Mouse (Mus musculus) ES-Bruce4 (cell line): ENCODE data around the gene Riiad1.

ENCODE experiments used
- EP300 ChIP-seq: IDR thresholded peaks from 2 replicates; pipeline ENCODE4 v1.6.1; 2011; ENCODE audit warnings: low read depth, low read length; ENCODE audit not compliant: insufficient read depth
- POLR2A ChIP-seq: IDR thresholded peaks from one replicate; pipeline ENCODE4 v1.8.1; 2011; ENCODE audit warnings: low read length; ENCODE audit not compliant: insufficient read depth

DNA sequence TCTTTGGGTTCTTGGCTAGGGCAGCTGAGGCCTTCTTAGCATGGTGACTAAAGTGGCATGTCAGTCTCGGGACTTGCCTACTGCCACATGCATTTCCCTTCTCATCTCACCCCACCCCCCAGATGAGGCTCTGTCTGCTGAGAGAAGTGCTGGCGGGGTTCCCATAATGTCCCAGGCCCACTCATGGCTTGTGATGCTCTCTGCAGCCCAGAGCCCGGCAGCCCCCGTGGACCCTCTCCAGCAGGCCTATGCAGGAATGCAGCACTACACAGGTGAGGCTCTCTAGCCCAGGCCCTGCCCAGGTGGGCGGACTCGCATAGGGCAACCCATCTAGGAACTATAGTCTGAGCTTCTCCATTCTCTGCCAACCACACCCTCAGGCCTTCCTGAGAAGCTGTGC is 7.4 kb upstream of the Riiad1 start:
- TF ChIP-seq EP300 (no peak), POLR2A (no peak)
